Mouse (Mus musculus) heart, adult 8-10 months (tissue): Measurements from ENCODE around the gene Syt10. TPM values are rescaled to one million over a fixed set of nuclear protein-coding genes. Genes with fewer than 3 reads are reported as not detected.
"Not testable (repeated sequence)": the region's sequence is repeated elsewhere in the genome, so short reads cannot be mapped to it uniquely, and the experiment has no call there.

Experiments used
- DNase-seq: peaks from one replicate; pipeline ENCODE4 v3.0.0; 2022; ENCODE audit warnings: low spot score
- microRNA-seq: library from miRNA; unstranded; fragments of <30 nt; microRNA quantifications from one replicate; pipeline ENCODE4 v1.2.0, GENCODE M21; 2022
- total RNA-seq, 4 experiments: library from RNA; stranded (reverse); gene quantifications; 2 replicates each; pipeline ENCODE4 v1.2.4; 2022

Syt10 gene
- total RNA-seq: not detected

- DNase-seq: no peak
These were observed at the start of gene Syt10 for GRCm38 (mm10) chr15:89841364-89842017. Gene Syt10 (minus strand): TSS chr15:89841860.

- no peak for DNase-seq
These were observed 42.1 kb upstream of the Syt10 start for GRCm38 (mm10) chr15:89883799-89884198.

GRCm38 (mm10) chr15:89878981-89879380 lies 37.3 kb upstream of the Syt10 start:
- DNase-seq: no peak

- no peak for DNase-seq
These were observed 25.6 kb downstream of the Syt10 start for GRCm38 (mm10) chr15:89816098-89816497.

- DNase-seq: no peak
These were observed 37.2 kb downstream of the Syt10 start for GRCm38 (mm10) chr15:89804478-89804877.

- no peak for DNase-seq
These were observed 61.7 kb downstream of the Syt10 start for GRCm38 (mm10) chr15:89779928-89780327.

- not testable (repeated sequence) for DNase-seq
These were observed 75.6 kb downstream of the Syt10 start for GRCm38 (mm10) chr15:89766016-89766415.

GRCm38 (mm10) chr15:89733611-89734010 lies 108.0 kb downstream of the Syt10 start:
- DNase-seq: no peak

Small RNA genes lying within 50 kb of the gene (microRNA-seq; reads per million reads assigned to microRNA genes)
- gene Gm24643: not detected

Other genes with a start within 250 kb of the Syt10 start
- gene Rabl2, start 249.9 kb downstream of the Syt10 start, total RNA-seq: 1 to 10 TPM; 4.4 to 6.6 (median 5.4) TPM